Mouse (Mus musculus): ENCODE measurements around the gene Spout1. TPM values are rescaled to one million over a fixed set of nuclear protein-coding genes. Genes with fewer than 3 reads are reported as not detected.

The Spout1 gene
- 10 to 100 TPM; 22.4 to 26.0 TPM for total RNA-seq (2021)
- long read RNA-seq, experiment 1, transcript Spout1-207 (11 exons, 2,010 nt): minor isoform, 5 of 51 reads
- long read RNA-seq, experiment 1, transcript Spout1-201 (12 exons, 1,805 nt): major isoform, 29 of 51 reads
- long read RNA-seq, experiment 1, partial matches to known transcripts: 1 of 51 reads
- long read RNA-seq, experiment 1, other reads (novel, unspliced or antisense): 14 of 51 reads
- long read RNA-seq, experiment 2, transcript Spout1-201 (12 exons, 1,805 nt): major isoform, 10 of 16 reads
- long read RNA-seq, experiment 2, partial matches to known transcripts: 0 of 16 reads
- long read RNA-seq, experiment 2, other reads (novel, unspliced or antisense): 5 of 16 reads

DNA sequence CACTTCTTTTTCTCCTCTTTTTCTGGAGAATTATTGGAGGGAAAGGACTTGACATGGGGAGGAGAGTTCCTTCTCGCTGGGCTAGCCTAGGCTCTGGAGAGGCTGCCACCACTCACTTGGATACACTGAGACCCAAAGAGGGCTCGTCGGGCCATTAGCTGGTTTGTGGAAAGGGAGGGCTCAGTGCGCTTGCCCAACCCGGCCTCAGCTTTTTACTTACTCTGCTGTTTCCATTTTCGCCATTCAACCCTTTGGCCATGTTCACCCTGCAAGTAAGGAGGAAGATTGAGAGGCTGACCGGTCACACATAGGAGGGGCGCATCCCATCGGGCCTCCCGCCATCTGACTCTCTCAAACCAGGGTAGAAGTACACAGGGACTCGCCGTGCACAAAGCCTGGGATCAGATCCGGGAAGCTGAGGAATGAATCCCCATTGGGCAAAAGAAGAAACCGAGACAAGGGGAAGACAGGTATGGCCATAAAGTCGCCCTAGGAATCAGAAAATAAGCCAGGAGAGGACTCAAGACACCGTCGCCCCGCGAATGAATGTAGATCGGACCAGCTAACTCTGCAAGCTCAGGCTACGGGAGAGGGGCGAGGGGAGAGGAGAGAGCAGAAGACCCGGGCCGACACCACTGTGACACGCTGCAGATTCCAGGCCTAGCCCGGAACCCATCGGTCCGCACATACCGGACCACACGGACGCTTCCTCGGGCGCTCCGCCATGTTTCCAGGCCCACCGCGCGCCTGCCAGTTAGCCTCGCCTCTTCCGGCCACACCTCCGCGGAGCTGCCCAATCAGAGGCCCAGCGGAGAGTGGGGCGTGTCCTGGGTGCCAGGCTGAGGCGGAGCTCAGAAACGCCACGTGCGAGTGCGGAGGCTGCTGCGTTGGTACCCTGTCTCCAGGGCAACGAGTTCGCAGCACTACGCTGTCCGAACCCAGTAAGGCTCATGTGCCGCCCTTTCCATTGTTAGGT, at the start of gene Spout1:
Spout1 (minus strand) TSS at position 760 of the 976 bp plus-strand sequence.
- DNase-seq: peak; percentile 97 to 98

DNA sequence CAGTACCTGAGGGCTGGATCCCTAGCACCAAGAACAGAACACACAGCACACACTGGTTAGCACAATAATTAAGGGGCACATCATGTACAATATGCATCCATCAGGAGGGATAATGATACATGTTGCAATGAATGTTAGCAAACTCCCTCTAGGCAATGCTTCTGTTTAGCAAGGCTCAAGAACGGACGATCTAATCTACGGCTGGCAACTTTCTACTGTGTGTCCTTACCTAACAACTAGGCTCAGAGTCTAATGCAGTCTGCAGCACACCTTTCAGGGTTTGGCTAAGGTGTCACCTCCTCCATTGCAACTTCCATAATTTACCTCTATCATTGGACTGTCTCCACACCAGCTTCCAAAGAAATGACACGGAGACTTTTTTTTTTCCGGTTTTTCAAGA, 38.0 kb upstream of the Spout1 start:
- DNase-seq: no peak

DNA sequence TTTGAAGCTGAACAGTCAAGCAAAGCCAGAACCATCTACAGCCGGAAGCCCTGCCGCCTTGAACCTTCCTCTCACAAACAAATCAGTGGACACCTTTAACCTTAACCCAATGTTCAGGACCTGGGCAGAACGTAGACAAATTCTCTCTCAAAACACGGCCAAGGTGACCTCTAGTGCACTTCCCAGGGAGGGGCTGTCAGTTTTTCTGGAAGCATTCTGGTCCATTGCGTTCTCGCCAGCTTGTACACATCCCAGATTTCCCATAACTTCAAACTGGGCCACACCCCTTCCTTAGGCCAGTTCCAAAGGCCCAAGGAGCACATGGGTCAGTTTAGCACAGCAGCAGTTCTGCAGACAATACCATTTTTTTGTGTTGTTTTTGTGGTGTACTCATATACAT, 37.2 kb upstream of the Spout1 start:
- no peak for DNase-seq

DNA sequence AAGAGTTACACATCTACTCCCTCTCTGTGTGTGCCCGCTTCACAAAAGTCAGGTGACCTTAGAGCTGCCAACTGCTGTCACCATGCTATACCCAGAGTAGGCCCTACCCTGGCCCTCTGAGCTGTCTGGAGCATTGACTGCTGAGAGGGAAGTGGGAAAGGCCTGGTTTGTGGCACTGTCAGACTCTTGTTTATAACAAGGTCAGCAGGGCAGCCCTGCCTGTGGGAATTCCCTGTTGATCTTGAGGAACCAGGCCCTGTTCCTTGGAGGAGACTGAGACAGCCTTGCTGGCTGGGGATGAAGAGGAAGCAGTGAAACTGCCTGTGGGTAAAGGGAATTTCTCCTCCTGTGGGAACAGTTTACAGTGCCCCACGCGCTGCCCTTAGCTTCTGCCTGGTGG, 36.5 kb upstream of the Spout1 start:
- no peak for DNase-seq

DNA sequence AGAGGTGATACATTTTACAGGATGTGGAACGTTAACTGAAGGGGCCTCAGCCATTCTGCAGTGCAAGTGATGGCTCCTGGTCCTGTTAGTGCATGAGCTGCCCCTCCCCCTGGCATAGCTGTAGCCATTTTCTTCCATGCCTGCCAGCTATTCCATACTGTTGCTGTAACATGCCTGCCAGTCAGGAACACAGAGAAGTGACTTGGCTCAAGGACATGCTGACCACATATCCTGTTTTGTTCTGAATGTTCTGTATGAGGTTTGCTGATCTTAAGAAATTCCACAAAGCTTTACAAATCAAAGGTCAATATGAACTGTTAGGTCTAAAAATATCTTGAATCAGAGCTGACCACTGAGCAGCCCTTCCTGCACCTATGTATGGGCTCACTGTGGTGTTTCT, 34.7 kb upstream of the Spout1 start:
- DNase-seq: peak; percentile 16 to 45

DNA sequence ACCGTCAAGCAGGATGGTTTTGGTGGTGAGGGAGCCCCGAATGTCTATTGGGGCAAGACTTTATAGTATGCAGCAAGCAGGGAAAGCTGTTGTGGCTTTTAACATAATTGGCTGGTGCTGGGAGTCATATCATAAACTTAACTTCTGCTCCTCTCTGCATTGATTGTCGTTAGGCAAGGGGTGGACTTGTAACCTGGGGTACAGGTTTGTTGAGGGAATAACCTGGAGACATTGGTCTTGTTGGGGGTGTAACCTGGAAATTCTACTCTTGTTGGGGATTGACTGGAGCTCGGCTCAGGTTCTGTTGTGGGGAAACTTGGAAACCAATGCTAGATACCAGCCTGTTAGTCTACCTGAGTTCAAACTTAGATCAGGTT, 33.9 kb upstream of the Spout1 start:
- DNase-seq: no peak

DNA sequence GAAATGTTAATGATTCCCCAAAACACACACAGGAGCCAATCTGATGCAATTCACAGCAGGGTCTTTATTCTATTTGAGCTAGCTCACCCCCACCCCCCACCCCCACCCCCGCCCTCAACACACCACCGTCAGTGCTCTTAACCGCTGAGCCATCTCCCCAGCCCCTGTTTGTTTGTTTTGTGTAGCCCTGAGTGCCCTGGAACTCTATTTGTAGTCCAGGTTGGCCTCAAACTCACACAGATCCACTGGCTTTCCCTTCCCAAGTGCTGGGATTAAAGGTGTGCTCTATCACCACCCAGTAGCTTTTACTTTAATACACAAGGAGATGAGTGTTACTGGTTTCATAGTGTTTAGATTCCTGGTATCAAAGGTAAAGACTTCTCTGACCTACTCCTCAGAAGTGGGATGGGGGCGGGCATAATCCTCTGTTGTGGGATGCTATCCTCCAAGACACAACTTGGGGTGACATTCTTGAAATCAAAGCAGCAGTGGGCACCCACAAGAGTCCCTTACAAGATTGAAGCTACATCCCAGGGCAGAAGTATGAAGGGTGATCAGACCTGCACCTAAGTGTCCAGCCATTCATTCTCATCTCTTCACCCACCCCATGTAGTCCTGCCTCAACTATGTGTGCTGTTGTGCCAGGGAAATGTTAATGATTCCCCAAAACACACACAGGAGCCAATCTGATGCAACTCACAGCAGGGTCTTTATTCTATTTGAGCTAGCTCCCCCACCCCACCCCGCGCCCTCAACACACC, 33.3 kb upstream of the Spout1 start:
- no peak for DNase-seq

DNA sequence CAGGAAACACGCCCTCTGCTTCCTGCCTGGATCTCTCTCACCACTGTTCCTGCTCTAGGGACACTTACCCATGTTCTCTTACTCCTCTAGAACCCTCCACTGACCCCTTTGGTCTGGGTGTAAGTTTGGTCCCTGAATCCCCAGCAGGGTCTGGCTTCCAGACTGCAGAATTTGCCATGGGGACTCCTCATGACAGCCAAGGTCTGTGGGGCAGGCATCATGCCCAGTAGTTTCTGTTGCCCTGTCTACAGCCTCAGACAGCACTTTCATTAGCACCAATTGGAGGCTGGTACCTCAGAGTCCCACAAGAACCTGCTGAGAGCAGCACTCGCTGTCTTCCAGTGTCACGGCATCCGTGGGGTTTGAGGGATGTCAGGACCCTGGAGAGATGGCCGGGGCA, 29.6 kb upstream of the Spout1 start:
- DNase-seq: peak in 1 of 2 experiments; percentile 20

DNA sequence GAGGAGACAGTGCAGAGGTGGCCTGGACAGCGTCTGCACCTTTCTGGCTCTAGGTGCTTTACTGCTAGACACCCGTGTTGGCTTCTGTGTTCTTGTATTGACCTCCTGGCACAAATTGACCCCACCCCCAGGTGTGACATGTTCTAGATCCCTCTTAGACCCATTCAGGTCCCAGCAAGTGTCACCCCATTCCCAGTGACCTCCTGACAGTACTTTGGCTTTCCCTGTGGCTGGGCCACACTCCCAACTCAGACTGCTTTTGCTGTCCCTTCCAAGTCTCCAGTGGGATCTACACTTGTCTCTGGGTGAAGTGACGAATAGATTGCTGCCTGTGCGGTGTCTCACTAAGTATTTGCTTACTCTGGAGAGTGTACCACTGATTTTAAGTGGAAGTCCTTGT, 29.1 kb upstream of the Spout1 start:
- no peak for DNase-seq

DNA sequence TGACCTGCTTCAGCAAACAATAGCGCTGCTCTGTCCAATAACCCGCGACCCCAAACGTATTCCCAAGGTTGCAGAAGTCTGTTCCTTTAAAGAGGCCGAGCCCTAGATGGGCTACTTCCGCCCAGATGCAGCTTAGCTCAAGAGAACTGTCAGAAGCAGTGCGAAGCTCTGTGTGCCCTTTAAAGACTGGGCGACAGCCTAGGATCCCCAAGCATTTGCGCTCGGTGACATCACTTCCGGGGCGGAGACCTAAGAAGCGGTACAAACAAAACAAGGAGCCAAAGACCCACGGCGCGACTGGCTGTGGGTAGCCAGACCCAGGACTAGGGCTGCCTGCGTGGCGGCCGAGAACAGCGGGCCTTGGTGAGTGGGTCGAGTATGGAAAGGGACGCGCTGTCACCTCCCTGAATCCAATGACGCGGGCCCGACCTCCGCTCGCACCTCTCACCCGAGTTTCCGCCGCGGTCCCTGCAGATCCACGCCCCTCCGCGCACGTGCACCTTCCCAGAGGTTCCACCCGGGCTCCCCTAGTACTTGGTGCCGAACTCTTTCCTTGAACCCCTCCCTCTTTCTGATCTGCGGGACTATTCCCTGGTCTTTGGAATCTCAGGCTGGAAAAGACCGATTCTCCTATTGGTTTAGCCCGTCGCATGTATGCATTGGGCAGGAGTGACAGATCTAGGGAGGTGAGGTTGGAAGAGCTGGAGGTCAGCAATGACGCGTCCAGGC, 27.5 kb upstream of the Spout1 start, which contains the start of gene Kyat1:
Kyat1 (minus strand) TSS at position 219 of the 729 bp plus-strand sequence.
- DNase-seq: peak; percentile 95 to 96

DNA sequence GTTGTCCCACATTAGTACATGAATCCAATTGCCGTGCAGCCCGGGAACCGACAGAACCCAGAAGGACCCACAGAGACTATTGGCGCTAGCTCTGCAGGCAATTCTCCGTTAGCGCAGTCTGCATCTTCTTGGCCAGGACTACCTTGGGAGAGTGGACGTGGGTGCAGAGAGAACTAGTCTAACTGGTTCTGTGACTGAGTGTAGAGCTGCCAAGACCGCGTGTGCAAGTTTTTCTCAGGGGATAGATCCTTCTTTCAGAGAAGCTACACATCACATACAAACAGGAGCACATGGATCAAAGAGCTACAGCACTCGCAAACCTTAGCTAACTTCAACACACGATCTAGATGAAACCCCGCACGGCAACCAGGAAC, 27.0 kb upstream of the Spout1 start:
- peak; percentile 32 to 35 for DNase-seq

DNA sequence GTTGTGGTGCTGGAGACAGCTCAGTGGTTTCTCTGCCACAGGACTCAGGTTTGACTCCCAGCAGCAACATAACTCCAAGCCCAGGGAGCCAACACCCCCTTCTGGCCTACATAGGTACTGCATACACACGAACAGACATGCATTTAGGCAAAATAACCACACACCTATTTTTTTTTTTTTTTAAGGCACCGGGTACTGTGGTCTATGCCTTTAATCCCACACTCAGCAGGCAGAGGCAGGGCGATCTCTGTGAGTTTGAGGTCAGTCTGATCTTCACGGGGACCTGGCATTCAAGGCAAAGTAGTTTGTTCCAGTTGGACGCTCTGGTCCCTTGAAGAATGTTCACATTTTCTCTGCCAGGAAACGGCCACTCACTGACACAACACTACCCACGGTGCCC, 25.2 kb upstream of the Spout1 start:
- peak in 1 of 2 experiments; percentile 42 for DNase-seq

DNA sequence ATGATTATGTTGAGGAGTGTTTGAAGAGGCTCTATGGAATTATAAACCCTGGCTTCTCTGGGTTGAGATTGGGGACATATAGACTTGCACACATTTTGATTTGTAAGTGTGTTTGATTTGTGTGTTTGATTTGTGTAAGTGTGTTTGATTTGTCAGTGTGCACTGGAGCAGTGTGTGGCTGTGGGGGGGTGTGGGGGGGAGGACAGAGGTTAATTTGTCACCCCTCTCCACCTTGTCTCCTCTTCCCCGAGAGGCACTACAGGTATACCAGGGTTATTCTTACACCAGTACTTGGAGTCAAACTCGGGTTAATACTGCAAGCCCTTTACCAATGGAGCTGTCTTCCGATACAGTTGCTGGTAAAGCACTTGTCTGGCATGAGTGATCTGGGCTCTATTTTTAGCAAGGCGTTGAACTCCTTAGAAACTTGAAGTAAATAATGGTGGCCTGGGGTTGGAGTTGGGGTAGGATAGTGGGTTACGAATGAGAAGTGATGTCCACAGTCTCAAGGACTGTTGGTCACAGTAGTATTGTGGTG, 22.2 kb upstream of the Spout1 start:
- no peak for DNase-seq

DNA sequence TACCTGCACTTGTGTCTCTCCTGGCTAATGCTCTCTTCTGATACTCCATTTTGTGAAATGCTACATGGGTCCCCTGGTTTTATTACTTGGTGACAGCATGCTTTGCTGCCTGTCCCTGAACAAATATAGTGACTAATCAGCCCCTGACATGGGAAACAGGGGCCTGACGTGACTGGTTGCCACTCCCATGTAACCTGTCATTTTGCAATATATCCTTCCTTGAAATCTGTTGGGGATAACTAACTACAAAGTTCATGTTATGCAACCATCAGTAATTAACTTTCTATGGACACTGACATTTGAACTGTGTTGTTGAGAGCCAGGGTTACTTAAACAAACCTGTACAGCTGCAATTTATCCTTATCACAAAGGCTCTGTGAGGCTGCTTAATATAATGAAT, 21.7 kb upstream of the Spout1 start:
- peak; percentile 35 to 54 for DNase-seq

DNA sequence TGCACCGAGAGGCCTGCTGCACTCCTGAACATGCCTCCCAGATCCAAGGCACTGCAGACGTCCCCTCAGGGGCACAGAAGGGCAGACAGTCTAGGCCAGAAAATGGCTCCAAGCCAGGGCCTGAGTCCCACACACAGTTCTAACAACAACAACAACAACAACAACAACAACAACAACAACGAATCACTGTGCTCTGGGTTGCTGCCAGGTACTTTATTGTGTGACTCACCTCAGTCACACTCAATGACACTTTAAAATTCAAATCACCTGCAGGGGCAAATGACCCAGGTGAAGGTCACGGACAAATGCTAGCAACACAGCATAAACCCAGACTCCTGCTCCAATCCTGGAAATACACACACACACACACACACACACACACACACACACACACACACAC, 19.8 kb upstream of the Spout1 start:
- no peak for DNase-seq

DNA sequence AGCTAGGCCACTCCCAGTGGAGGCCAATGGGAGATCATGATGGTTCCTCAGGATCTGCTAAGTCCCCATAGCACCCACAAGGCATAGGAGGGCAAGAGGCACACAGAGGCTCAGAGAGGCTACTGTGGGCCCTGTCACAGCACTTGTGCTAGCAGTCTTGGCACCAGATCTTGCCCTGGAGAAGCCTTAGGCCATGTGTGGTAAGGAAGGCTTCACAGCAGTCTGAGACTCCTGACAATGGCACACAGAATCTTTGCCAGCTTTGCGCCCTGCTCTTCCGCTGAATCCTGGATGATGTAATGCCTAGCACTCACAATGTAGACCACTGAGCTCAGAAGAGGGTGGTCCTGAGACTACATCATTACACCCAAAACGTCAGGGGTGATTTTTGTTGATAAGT, 16.4 kb upstream of the Spout1 start:
- no peak for DNase-seq

DNA sequence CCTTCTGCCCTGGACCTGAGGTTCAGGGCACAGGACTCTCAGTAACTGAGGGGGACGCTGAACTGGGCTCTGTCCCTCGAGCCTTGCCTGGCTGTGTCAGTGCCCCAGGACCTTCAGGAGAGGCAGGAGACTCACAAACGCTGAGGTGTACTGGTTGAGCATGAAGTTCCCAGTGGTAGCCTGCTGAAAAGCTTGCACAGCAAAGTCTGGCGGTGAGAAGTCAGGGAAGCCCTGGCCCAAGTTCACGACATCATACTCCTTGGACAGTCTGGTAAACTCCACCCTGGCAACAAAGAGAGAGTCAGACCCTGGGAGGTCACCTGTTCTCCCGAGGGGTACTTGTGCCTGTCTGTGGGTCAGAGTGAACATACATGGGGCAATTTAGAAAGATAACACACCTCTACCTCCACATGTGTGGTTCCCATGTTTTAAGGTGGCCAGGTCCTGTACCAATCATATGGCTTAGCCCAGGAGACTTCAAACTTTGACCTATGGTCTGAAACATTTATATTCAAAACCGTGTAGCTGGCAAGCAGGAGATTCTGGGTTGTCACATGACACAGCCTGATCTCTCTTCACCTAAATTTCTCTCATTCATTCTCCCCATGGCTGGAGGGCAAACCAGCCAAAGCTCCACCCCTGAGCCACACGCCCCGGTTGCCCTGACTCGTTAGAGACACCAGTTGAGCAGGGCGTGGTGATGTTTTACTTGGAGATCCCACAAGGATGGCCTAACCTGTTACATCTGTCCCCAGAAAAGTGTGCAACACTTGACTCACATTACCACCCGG, 13.7 kb upstream of the Spout1 start:
- no peak for DNase-seq

DNA sequence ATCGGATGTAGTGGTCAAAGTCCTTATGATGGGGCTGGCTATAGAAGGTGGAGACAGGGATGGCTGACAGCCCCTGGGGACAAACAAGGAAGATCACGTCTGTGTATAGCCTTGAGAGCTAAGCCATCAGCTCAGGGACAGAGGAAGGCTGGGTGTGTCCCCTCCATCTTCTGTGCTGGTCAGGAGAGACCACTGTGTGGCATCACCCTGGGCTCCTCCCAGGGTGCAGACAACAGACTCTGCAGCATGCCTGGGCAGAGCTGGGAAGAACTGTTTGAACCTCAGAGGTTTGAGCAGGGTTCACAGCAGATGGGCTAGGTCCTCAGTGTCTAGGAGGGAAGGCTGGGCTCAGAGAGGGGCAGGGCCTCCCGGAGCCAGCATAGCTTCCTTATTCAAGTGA, 7.4 kb upstream of the Spout1 start:
- DNase-seq: no peak

DNA sequence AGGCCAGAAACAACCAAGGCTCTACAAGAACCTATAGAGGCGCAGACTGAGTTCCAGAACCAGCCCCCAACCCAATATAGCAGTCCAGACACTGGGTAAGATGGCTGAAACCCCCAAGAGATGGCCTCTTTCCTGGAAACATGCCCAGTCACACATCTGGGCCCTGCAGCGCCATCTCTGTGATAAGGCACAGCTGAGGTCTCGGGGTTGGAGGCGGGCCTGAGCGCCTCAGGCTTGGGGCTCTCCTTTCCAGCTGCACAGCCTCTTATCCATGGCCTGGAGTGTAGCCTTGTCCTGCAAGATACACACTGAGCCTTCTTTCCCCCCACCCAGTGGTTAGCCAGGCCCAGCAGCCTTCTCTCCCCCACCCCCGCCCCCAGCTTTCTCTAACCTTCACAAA, 7.0 kb upstream of the Spout1 start:
- DNase-seq: no peak

DNA sequence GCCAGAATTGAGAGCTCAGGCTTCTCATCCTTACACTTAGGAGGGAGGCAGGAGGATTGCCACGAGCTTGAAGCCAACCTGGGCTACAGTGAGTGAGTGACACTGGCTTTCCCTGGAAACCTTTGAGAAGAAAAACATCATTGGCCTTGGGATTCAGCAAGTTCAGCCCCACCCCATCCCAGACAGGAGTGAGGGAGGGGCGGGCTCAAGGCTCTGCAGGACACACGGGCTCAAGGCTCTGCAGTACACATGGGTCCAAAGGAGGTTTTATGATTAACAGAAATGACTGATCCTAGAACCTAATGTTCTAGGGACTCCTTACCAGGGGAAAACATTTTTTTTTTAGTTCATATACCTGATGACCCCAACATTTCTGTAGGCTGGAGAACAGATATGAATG, 5.5 kb upstream of the Spout1 start:
- DNase-seq: no peak

DNA sequence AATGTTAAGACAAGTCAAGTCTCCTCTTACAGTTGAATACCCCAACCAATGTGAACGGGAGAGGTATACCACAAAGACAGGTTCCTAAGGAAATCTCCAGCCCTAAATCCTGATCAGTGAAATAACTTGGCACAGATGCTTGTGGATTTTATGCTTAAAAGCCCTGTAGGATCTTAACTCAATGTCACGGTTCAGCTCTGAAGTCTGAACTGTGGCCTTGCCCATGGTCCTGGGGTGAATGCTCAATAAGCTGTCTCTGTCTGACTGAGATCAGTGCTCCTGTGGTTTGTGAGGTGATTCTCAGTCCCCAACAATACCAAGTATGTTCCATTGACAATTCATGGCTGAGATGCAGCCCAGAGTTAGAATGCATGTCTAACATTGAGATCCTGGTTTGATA, 4.2 kb upstream of the Spout1 start:
- DNase-seq: no peak
